Mouse (Mus musculus): ENCODE measurements around the gene Panx3. TPM values are rescaled to one million over a fixed set of nuclear protein-coding genes. Genes with fewer than 3 reads are reported as not detected.

Gene Panx3
- polyA plus RNA-seq (2014; fragmentation: Nextera tagmentation; extraction: Ambion mirVana): not detected in 2 replicates

- H3K9me3 ChIP-seq (ENCODE audit: control insufficient read depth, low read depth, low read length): no peaks in the 10 kb centered on the region
- no peak within 1 kb of the TSS for H3K9ac ChIP-seq (replicated peaks; ENCODE audit: low read depth, low read length)
- no peak within 1 kb of the TSS for H3K27ac ChIP-seq (ENCODE audit: low read length)
- H3K27me3 ChIP-seq (ENCODE audit: control insufficient read depth, insufficient read depth, low read length): 0 out of 2 replicates have a peak, but pooled peaks cover 2% of the 10 kb centered on the region
- H3K4me1 ChIP-seq (ENCODE audit: control insufficient read depth, insufficient read depth, low read length): no peaks in the 10 kb centered on the region
- ATAC-seq (ENCODE audit: insufficient number of reproducible peaks, insufficient read depth, low FRiP score, low read depth): no peak
- 62% methylated on average over 6 of the region's 6 CpGs for WGBS
- H3K4me3 ChIP-seq (ENCODE audit: low read depth, low read length): no peak within 1 kb of the TSS
- H3K36me3 ChIP-seq (ENCODE audit: control insufficient read depth, insufficient read depth, low read length): no peaks in the 10 kb centered on the region
- no peak within 1 kb of the TSS for H3K4me2 ChIP-seq (replicated peaks; ENCODE audit: low read depth, low read length)
Measured at GRCm38 (mm10) chr9:37669115-37669514, at the start of gene Panx3. Gene Panx3 (minus strand): TSS chr9:37669235.

DNA sequence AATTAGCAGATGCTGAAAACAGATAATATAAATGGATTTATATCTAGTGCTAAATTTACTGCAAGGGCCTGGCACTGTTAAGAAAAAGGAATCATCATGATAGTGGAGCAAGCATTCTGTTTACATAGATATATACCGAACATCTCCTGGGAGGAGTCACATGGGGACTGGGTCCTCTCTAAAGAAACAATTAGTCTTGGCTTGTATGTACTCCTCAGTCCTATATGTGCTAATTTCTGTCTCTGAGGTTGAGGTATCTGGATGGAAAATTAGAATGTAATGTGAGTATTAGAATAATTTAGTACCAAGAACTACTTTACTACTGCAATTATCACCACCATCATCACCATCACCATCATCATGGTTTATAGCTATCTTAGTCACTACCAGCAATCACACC lies 47.1 kb upstream of the Panx3 start, which contains the start of gene Olfr160:
Olfr160 (minus strand) TSS at position 101 of the 400 bp plus-strand sequence.
- H3K27ac ChIP-seq (ENCODE audit: low read length): no peak within 1 kb of the TSS

DNA sequence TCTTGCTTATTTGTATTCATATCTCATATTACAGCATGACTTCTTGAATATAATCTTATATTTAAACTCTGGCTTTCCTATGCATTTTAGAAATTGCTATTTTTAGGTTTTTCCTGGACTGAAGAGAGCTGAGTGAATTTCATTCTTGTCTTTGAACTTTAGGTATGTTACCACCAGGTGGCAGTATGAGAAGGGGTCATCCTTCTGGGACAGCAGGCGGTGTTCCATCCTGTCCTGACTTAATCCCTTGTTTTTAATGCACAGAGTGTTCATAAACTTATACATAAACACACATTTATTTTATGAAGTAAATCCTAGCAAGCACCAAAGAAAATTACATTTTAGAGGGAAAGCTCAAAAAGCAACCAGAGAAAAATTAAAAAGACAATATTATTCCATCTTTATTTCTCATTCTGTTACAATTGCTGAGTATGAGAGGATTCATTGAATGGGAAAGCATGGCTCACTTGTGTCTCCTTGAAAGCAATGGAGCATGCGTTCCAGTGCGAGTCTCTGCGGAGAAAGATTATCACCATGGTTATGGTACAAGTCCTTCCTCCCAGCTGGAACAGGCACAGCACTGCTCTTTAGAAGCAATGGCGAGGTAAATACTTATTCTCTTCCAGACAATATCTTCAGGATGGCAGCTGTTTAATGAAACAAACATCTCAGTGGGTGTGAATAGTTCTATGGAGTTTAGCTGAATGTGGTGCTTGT lies 21.1 kb upstream of the Panx3 start:
- Histone ChIP-seq H3K9ac (replicated peaks; ENCODE audit: low read depth, low read length) (no peak overlapping the region), H3K4me3 (ENCODE audit: low read depth, low read length) (no peak overlapping the region), H3K9me3 (ENCODE audit: control insufficient read depth, low read depth, low read length) (no peaks in the 10 kb centered on the region), H3K27ac (ENCODE audit: low read length) (no peak overlapping the region), H3K4me2 (replicated peaks; ENCODE audit: low read depth, low read length) (no peak overlapping the region), H3K27me3 (ENCODE audit: control insufficient read depth, insufficient read depth, low read length) (no peaks in the 10 kb centered on the region), H3K4me1 (ENCODE audit: control insufficient read depth, insufficient read depth, low read length) (no peaks in the 10 kb centered on the region), H3K36me3 (ENCODE audit: control insufficient read depth, insufficient read depth, low read length) (no peaks in the 10 kb centered on the region)
- 66% methylated on average over 5 of the region's 5 CpGs for WGBS
- ATAC-seq (ENCODE audit: insufficient number of reproducible peaks, insufficient read depth, low FRiP score, low read depth): no peak

More for the DNA sequence above, 47.1 kb upstream of the Panx3 start, which contains the start of gene Olfr160:
- Histone ChIP-seq H3K9me3 (ENCODE audit: control insufficient read depth, low read depth, low read length) (no peaks in the 10 kb centered on the region), H3K27me3 (ENCODE audit: control insufficient read depth, insufficient read depth, low read length) (no peaks in the 10 kb centered on the region), H3K36me3 (ENCODE audit: control insufficient read depth, insufficient read depth, low read length) (no peaks in the 10 kb centered on the region), H3K4me1 (ENCODE audit: control insufficient read depth, insufficient read depth, low read length) (no peaks in the 10 kb centered on the region), H3K9ac (replicated peaks; ENCODE audit: low read depth, low read length) (no peak within 1 kb of the TSS), H3K4me3 (ENCODE audit: low read depth, low read length) (no peak within 1 kb of the TSS), H3K4me2 (replicated peaks; ENCODE audit: low read depth, low read length) (no peak within 1 kb of the TSS)
- WGBS: 81% methylated on average over 1 of the region's 1 CpGs
- ATAC-seq (ENCODE audit: insufficient number of reproducible peaks, insufficient read depth, low FRiP score, low read depth): no peak

- 38% methylated on average over 3 of the region's 3 CpGs for WGBS
- no peak overlapping the region for H3K27ac ChIP-seq (ENCODE audit: low read length)
- H3K4me1 ChIP-seq (ENCODE audit: control insufficient read depth, insufficient read depth, low read length): no peaks in the 10 kb centered on the region
- H3K4me3 ChIP-seq (ENCODE audit: low read depth, low read length): no peak overlapping the region
- no peaks in the 10 kb centered on the region for H3K9me3 ChIP-seq (ENCODE audit: control insufficient read depth, low read depth, low read length)
- no peaks in the 10 kb centered on the region for H3K36me3 ChIP-seq (ENCODE audit: control insufficient read depth, insufficient read depth, low read length)
- no peak overlapping the region for H3K4me2 ChIP-seq (replicated peaks; ENCODE audit: low read depth, low read length)
- no peaks in the 10 kb centered on the region for H3K27me3 ChIP-seq (ENCODE audit: control insufficient read depth, insufficient read depth, low read length)
- ATAC-seq (ENCODE audit: insufficient number of reproducible peaks, insufficient read depth, low FRiP score, low read depth): no peak
- no peak overlapping the region for H3K9ac ChIP-seq (replicated peaks; ENCODE audit: low read depth, low read length)
Measured at GRCm38 (mm10) chr9:37687941-37688303, 18.9 kb upstream of the Panx3 start.

- Histone ChIP-seq H3K4me1 (ENCODE audit: control insufficient read depth, insufficient read depth, low read length) (no peaks in the 10 kb centered on the region), H3K9me3 (ENCODE audit: control insufficient read depth, low read depth, low read length) (no peaks in the 10 kb centered on the region), H3K27ac (ENCODE audit: low read length) (no peak overlapping the region), H3K27me3 (ENCODE audit: control insufficient read depth, insufficient read depth, low read length) (no peaks in the 10 kb centered on the region), H3K4me3 (ENCODE audit: low read depth, low read length) (no peak overlapping the region), H3K36me3 (ENCODE audit: control insufficient read depth, insufficient read depth, low read length) (no peaks in the 10 kb centered on the region), H3K9ac (replicated peaks; ENCODE audit: low read depth, low read length) (no peak overlapping the region), H3K4me2 (replicated peaks; ENCODE audit: low read depth, low read length) (no peak overlapping the region)
- no peak for ATAC-seq (ENCODE audit: insufficient number of reproducible peaks, insufficient read depth, low FRiP score, low read depth)
- WGBS: 85% methylated on average over 3 of the region's 3 CpGs
Measured at GRCm38 (mm10) chr9:37687288-37687940, 18.4 kb upstream of the Panx3 start.

DNA sequence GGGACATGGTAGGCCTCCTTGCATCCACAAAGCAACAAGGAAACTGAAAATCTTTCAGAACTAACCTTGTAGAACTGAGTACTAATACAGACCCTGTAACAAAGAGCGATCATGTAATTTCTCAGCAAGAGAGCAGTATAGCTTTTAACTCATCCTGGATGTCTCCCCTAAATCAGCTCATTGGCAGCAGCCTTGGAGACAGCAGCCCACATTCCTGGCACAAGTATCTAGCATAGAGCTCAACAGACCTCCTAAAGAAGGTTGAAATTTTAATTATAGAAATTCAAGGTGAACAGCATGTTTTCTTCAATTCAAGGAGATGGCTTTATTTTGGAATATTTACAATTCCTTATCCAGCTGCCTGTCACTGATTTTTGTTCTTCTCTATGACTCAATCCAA lies 12.1 kb upstream of the Panx3 start:
- Histone ChIP-seq H3K27me3 (ENCODE audit: control insufficient read depth, insufficient read depth, low read length) (no peaks in the 10 kb centered on the region), H3K36me3 (ENCODE audit: control insufficient read depth, insufficient read depth, low read length) (no peaks in the 10 kb centered on the region), H3K27ac (ENCODE audit: low read length) (no peak overlapping the region), H3K4me3 (ENCODE audit: low read depth, low read length) (no peak overlapping the region), H3K9me3 (ENCODE audit: control insufficient read depth, low read depth, low read length) (no peaks in the 10 kb centered on the region), H3K4me2 (replicated peaks; ENCODE audit: low read depth, low read length) (no peak overlapping the region), H3K9ac (replicated peaks; ENCODE audit: low read depth, low read length) (no peak overlapping the region), H3K4me1 (ENCODE audit: control insufficient read depth, insufficient read depth, low read length) (no peaks in the 10 kb centered on the region)
- ATAC-seq (ENCODE audit: insufficient number of reproducible peaks, insufficient read depth, low FRiP score, low read depth): no peak
- 78% methylated on average over 1 of the region's 1 CpGs for WGBS

GRCm38 (mm10) chr9:37675287-37675686 lies 6.3 kb upstream of the Panx3 start:
- Histone ChIP-seq H3K36me3 (ENCODE audit: control insufficient read depth, insufficient read depth, low read length) (no peaks in the 10 kb centered on the region), H3K9ac (replicated peaks; ENCODE audit: low read depth, low read length) (no peak overlapping the region), H3K4me3 (ENCODE audit: low read depth, low read length) (no peak overlapping the region), H3K4me1 (ENCODE audit: control insufficient read depth, insufficient read depth, low read length) (no peaks in the 10 kb centered on the region), H3K27ac (ENCODE audit: low read length) (no peak overlapping the region), H3K9me3 (ENCODE audit: control insufficient read depth, low read depth, low read length) (no peaks in the 10 kb centered on the region), H3K4me2 (replicated peaks; ENCODE audit: low read depth, low read length) (no peak overlapping the region), H3K27me3 (ENCODE audit: control insufficient read depth, insufficient read depth, low read length) (no peaks in the 10 kb centered on the region)
- no peak for ATAC-seq (ENCODE audit: insufficient number of reproducible peaks, insufficient read depth, low FRiP score, low read depth)
- 75% methylated on average over 4 of the region's 4 CpGs for WGBS

DNA sequence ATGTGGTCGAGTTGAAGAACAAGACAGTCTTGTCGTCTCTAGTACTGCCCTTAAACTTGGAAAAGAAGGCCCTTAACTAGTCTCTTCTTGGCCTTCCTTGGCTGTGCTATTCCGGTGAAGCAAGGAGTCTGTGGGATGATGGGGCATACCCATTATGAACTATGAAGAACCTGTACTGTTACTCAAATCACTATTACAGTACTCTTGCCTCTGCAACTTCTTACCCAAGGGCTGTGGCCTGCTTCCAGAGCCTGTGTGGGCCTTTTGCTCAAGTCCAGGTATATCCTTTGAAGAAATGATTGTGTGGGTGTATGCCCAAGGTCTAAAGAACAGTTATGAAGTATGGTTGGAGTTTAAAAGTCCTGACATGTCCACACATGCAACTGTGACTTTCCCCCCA lies 1.2 kb upstream of the Panx3 start:
- Histone ChIP-seq H3K9ac (replicated peaks; ENCODE audit: low read depth, low read length) (no peak overlapping the region), H3K4me2 (replicated peaks; ENCODE audit: low read depth, low read length) (no peak overlapping the region), H3K9me3 (ENCODE audit: control insufficient read depth, low read depth, low read length) (no peaks in the 10 kb centered on the region), H3K4me3 (ENCODE audit: low read depth, low read length) (no peak overlapping the region), H3K27ac (ENCODE audit: low read length) (no peak overlapping the region), H3K36me3 (ENCODE audit: control insufficient read depth, insufficient read depth, low read length) (no peaks in the 10 kb centered on the region), H3K4me1 (ENCODE audit: control insufficient read depth, insufficient read depth, low read length) (no peaks in the 10 kb centered on the region), H3K27me3 (ENCODE audit: control insufficient read depth, insufficient read depth, low read length) (no peaks in the 10 kb centered on the region)
- ATAC-seq (ENCODE audit: insufficient number of reproducible peaks, insufficient read depth, low FRiP score, low read depth): no peak
- WGBS: 83% methylated on average over 3 of the region's 3 CpGs

Data from stomach, embryonic 14.5 days (tissue).